ENCODE assay signal across 13 mouse cellular contexts in genomic region chr10:80020191-80020590, GRCm38 (mm10). TPM values are rescaled to one million over a fixed set of nuclear protein-coding genes. Genes with fewer than 3 reads are reported as not detected.
DNase-seq lines count a peak whose midpoint lies in the region; ATAC-seq and TF ChIP-seq lines count a peak whose summit lies in the region.
"Had no signal": no experiment of that assay in that cellular context is flagged by ENCODE, and none has a peak within 500 bp of the region (broad histone marks: within the 10 kb centered on the region; RNA-seq: fewer than 3 reads in every experiment).

No protein-coding gene starts in this region.

- no peak for ATAC-seq in heart, embryonic 15.5 days (replicated peaks; ENCODE audit: insufficient number of reproducible peaks, insufficient read depth, low FRiP score, low read depth)
- no peak for ATAC-seq in midbrain, postnatal 0 days (ENCODE audit: low FRiP score)
- ATAC-seq in embryonic facial prominence, embryonic 15.5 days (ENCODE audit: insufficient number of reproducible peaks, low FRiP score, low TSS enrichment, low read depth) = no peak
- no peak for ATAC-seq in liver, embryonic 13.5 days (ENCODE audit: low read depth)

- H3K4me3 ChIP-seq in heart, embryonic 15.5 days = peak overlapping the region; percentile 37
- peak overlapping the region; percentile 49 for H3K4me3 ChIP-seq in midbrain, embryonic 10.5 days
- H3K4me3 ChIP-seq in midbrain, postnatal 0 days (ENCODE audit: low read depth, low read length) = no peak overlapping the region
- no peak overlapping the region for H3K4me3 ChIP-seq in embryonic facial prominence, embryonic 15.5 days (replicated peaks)
- no peak overlapping the region for H3K4me3 ChIP-seq in liver, embryonic 13.5 days (replicated peaks)

- H3K27me3 ChIP-seq in heart, embryonic 15.5 days = peaks cover 14% of the 10 kb centered on the region
- peaks cover 57% of the 10 kb centered on the region for H3K27me3 ChIP-seq in midbrain, embryonic 10.5 days (ENCODE audit: low read depth, poor library complexity, severe bottlenecking)
- peaks cover 6% of the 10 kb centered on the region for H3K27me3 ChIP-seq in midbrain, postnatal 0 days (ENCODE audit: insufficient read depth, low read length)
- peaks cover 16% of the 10 kb centered on the region for H3K27me3 ChIP-seq in embryonic facial prominence, embryonic 15.5 days
- no peaks in the 10 kb centered on the region for H3K27me3 ChIP-seq in liver, embryonic 13.5 days

- no peaks in the 10 kb centered on the region for H3K9me3 ChIP-seq in heart, embryonic 15.5 days (replicated peaks)
- H3K9me3 ChIP-seq in midbrain, embryonic 10.5 days (replicated peaks) = no peaks in the 10 kb centered on the region
- no peaks in the 10 kb centered on the region for H3K9me3 ChIP-seq in midbrain, postnatal 0 days (ENCODE audit: low read length)
- H3K9me3 ChIP-seq in embryonic facial prominence, embryonic 15.5 days (replicated peaks) = no peaks in the 10 kb centered on the region
- H3K9me3 ChIP-seq in liver, embryonic 13.5 days (replicated peaks) = no peaks in the 10 kb centered on the region
- H3K9me3 ChIP-seq: G1E had no signal

- no peak for DNase-seq in heart, postnatal 4 days
- DNase-seq in midbrain, embryonic 10.5 days (ENCODE audit: low spot score) = no peak
- DNase-seq in midbrain, postnatal 0 days (ENCODE audit: low spot score) = no peak
- DNase-seq in liver, embryonic 13.5 days = no peak
- DNase-seq in ovary, postnatal 36 days (ENCODE audit: low spot score) = no peak
- DNase-seq in right cerebral cortex, postnatal 14 days = no peak
- DNase-seq: adrenal gland, adult 8-10 months; cerebellum, adult 9-11 months; kidney, postnatal 14 days; right cerebral cortex, postnatal 4 days had no signal

- 40% methylated on average over 11 of the region's 11 CpGs for WGBS in heart, embryonic 15.5 days
- 20% methylated on average over 11 of the region's 11 CpGs for WGBS in midbrain, embryonic 10.5 days
- WGBS in midbrain, postnatal 0 days = 29% methylated on average over 11 of the region's 11 CpGs
- 27% methylated on average over 11 of the region's 11 CpGs for WGBS in embryonic facial prominence, embryonic 15.5 days
- 77% methylated on average over 11 of the region's 11 CpGs for WGBS in liver, embryonic 13.5 days (ENCODE audit: insufficient replicate concordance)

- H3K36me3 ChIP-seq in heart, embryonic 15.5 days = no peaks in the 10 kb centered on the region
- H3K36me3 ChIP-seq in midbrain, embryonic 10.5 days = peaks cover 7% of the 10 kb centered on the region
- no peaks in the 10 kb centered on the region for H3K36me3 ChIP-seq in midbrain, postnatal 0 days (ENCODE audit: insufficient read depth, low read length)
- H3K36me3 ChIP-seq in embryonic facial prominence, embryonic 15.5 days = no peaks in the 10 kb centered on the region
- peaks cover 48% of the 10 kb centered on the region for H3K36me3 ChIP-seq in liver, embryonic 13.5 days

- H3K27ac ChIP-seq in heart, embryonic 15.5 days = peak overlapping the region; percentile 70
- peak overlapping the region; percentile 85; the same call in 1 of the 2 replicates for H3K27ac ChIP-seq in midbrain, embryonic 10.5 days (replicated peaks)
- no peak overlapping the region for H3K27ac ChIP-seq in midbrain, postnatal 0 days (ENCODE audit: low read depth, low read length)
- no peak overlapping the region for H3K27ac ChIP-seq in embryonic facial prominence, embryonic 15.5 days (replicated peaks)
- H3K27ac ChIP-seq in liver, embryonic 13.5 days = no peak overlapping the region; the same call in 1 of the 2 replicates

- 0 out of 2 replicates have a peak overlapping the region, but pooled peaks have one; percentile 14 for H3K9ac ChIP-seq in heart, embryonic 15.5 days
- no peak overlapping the region for H3K9ac ChIP-seq in midbrain, postnatal 0 days (replicated peaks; ENCODE audit: low read length, poor library complexity, severe bottlenecking)
- no peak overlapping the region for H3K9ac ChIP-seq in embryonic facial prominence, embryonic 15.5 days
- H3K9ac ChIP-seq in liver, embryonic 13.5 days = peak overlapping the region; percentile 67; the same call in 1 of the 2 replicates

- H3K4me1 ChIP-seq in heart, embryonic 15.5 days (replicated peaks) = peaks cover 30% of the 10 kb centered on the region
- peaks cover 34% of the 10 kb centered on the region for H3K4me1 ChIP-seq in midbrain, embryonic 10.5 days
- H3K4me1 ChIP-seq in midbrain, postnatal 0 days (ENCODE audit: insufficient read depth, low read length) = no peaks in the 10 kb centered on the region
- H3K4me1 ChIP-seq in embryonic facial prominence, embryonic 15.5 days = peaks cover 28% of the 10 kb centered on the region
- peaks cover 71% of the 10 kb centered on the region for H3K4me1 ChIP-seq in liver, embryonic 13.5 days (replicated peaks)

- no peak for TF ChIP-seq CTCF in midbrain, postnatal 0 days (IDR thresholded peaks at IDR 0.05)

- H3K4me2 ChIP-seq in heart, embryonic 15.5 days = peak overlapping the region; percentile 57
- no peak overlapping the region for H3K4me2 ChIP-seq in midbrain, postnatal 0 days (ENCODE audit: low read depth, low read length, poor library complexity, severe bottlenecking)
- 0 out of 2 replicates have a peak overlapping the region, but pooled peaks have one; percentile 15 for H3K4me2 ChIP-seq in embryonic facial prominence, embryonic 15.5 days (replicated peaks)
- H3K4me2 ChIP-seq in liver, embryonic 13.5 days = peak overlapping the region; percentile 66; the same call in 1 of the 2 replicates

RNA-seq across cellular contexts. Expression of gene Arhgap45, which starts 3.7 kb away (rescaled TPM):
- 4.7 and 14.4 TPM in 2 replicates for polyA plus RNA-seq in heart, embryonic 15.5 days (2015; fragmentation: Nextera tagmentation; extraction: Ambion mirVana)
- 1 to 10 TPM; 4.0 to 4.1 TPM for total RNA-seq in heart, postnatal 4 days (2021)
- 7.9 and 8.0 TPM in 2 replicates for polyA plus RNA-seq in midbrain, embryonic 10.5 days (2016; fragmentation: Nextera tagmentation; extraction: Ambion mirVana)
- 1.7 and 2.4 TPM in 2 replicates for total RNA-seq in midbrain, postnatal 0 days (2014; rRNA removed)
- polyA plus RNA-seq in midbrain, postnatal 0 days (2015; fragmentation: Nextera tagmentation; extraction: Ambion mirVana) = 1.2 and 1.6 TPM in 2 replicates
- polyA plus RNA-seq in embryonic facial prominence, embryonic 15.5 days (2015; fragmentation: Nextera tagmentation; extraction: Ambion mirVana) = 5.1 and 6.2 TPM in 2 replicates
- 14.3 and 14.9 TPM in 2 replicates for polyA plus RNA-seq in liver, embryonic 13.5 days (2015; fragmentation: Nextera tagmentation; extraction: Ambion mirVana)

RNA-seq across cellular contexts. Expression of gene Polr2e, which starts 19.4 kb away (rescaled TPM):
- polyA plus RNA-seq in heart, embryonic 15.5 days (2015; fragmentation: Nextera tagmentation; extraction: Ambion mirVana) = 115 and 136 TPM in 2 replicates
- 10 to 100 TPM; 66.6 to 70.7 TPM for total RNA-seq in heart, postnatal 4 days (2021)
- polyA plus RNA-seq in midbrain, embryonic 10.5 days (2016; fragmentation: Nextera tagmentation; extraction: Ambion mirVana) = 233 and 276 TPM in 2 replicates
- total RNA-seq in midbrain, postnatal 0 days (2014; rRNA removed) = 66.4 and 76.0 TPM in 2 replicates
- polyA plus RNA-seq in midbrain, postnatal 0 days (2015; fragmentation: Nextera tagmentation; extraction: Ambion mirVana) = 126 and 135 TPM in 2 replicates
- polyA plus RNA-seq in embryonic facial prominence, embryonic 15.5 days (2015; fragmentation: Nextera tagmentation; extraction: Ambion mirVana) = 218 and 221 TPM in 2 replicates
- 120 and 122 TPM in 2 replicates for polyA plus RNA-seq in liver, embryonic 13.5 days (2015; fragmentation: Nextera tagmentation; extraction: Ambion mirVana)

RNA-seq across cellular contexts. Expression of gene Abca7, which starts 23.9 kb away (rescaled TPM):
- 2.1 and 3.9 TPM in 2 replicates for polyA plus RNA-seq in heart, embryonic 15.5 days (2015; fragmentation: Nextera tagmentation; extraction: Ambion mirVana)
- total RNA-seq in heart, postnatal 4 days (2021) = 1 to 10 TPM; 6.9 to 8.1 TPM
- 3.2 and 4.8 TPM in 2 replicates for polyA plus RNA-seq in midbrain, embryonic 10.5 days (2016; fragmentation: Nextera tagmentation; extraction: Ambion mirVana)
- 9.3 TPM in 2 replicates for total RNA-seq in midbrain, postnatal 0 days (2014; rRNA removed)
- 1.7 and 1.9 TPM in 2 replicates for polyA plus RNA-seq in midbrain, postnatal 0 days (2015; fragmentation: Nextera tagmentation; extraction: Ambion mirVana)
- 3.7 and 4.0 TPM in 2 replicates for polyA plus RNA-seq in embryonic facial prominence, embryonic 15.5 days (2015; fragmentation: Nextera tagmentation; extraction: Ambion mirVana)
- polyA plus RNA-seq in liver, embryonic 13.5 days (2015; fragmentation: Nextera tagmentation; extraction: Ambion mirVana) = 6.3 and 7.4 TPM in 2 replicates

RNA-seq across cellular contexts. Expression of gene Gpx4, which starts 26.8 kb away (rescaled TPM):
- polyA plus RNA-seq in heart, embryonic 15.5 days (2015; fragmentation: Nextera tagmentation; extraction: Ambion mirVana) = 628 and 658 TPM in 2 replicates
- total RNA-seq in heart, postnatal 4 days (2021) = 100 to 1,000 TPM; 450 to 489 TPM
- 702 and 747 TPM in 2 replicates for polyA plus RNA-seq in midbrain, embryonic 10.5 days (2016; fragmentation: Nextera tagmentation; extraction: Ambion mirVana)
- 350 TPM in 2 replicates for total RNA-seq in midbrain, postnatal 0 days (2014; rRNA removed)
- polyA plus RNA-seq in midbrain, postnatal 0 days (2015; fragmentation: Nextera tagmentation; extraction: Ambion mirVana) = 635 and 741 TPM in 2 replicates
- 503 and 528 TPM in 2 replicates for polyA plus RNA-seq in embryonic facial prominence, embryonic 15.5 days (2015; fragmentation: Nextera tagmentation; extraction: Ambion mirVana)
- 677 TPM in 2 replicates for polyA plus RNA-seq in liver, embryonic 13.5 days (2015; fragmentation: Nextera tagmentation; extraction: Ambion mirVana)

RNA-seq across cellular contexts. Expression of gene Cnn2, which starts 31.8 kb away (rescaled TPM):
- polyA plus RNA-seq in heart, embryonic 15.5 days (2015; fragmentation: Nextera tagmentation; extraction: Ambion mirVana) = 208 and 243 TPM in 2 replicates
- total RNA-seq in heart, postnatal 4 days (2021) = 100 to 1,000 TPM; 109 to 113 TPM
- polyA plus RNA-seq in midbrain, embryonic 10.5 days (2016; fragmentation: Nextera tagmentation; extraction: Ambion mirVana) = 198 and 199 TPM in 2 replicates
- total RNA-seq in midbrain, postnatal 0 days (2014; rRNA removed) = 14.8 and 19.5 TPM in 2 replicates
- polyA plus RNA-seq in midbrain, postnatal 0 days (2015; fragmentation: Nextera tagmentation; extraction: Ambion mirVana) = 12.6 and 12.8 TPM in 2 replicates
- polyA plus RNA-seq in embryonic facial prominence, embryonic 15.5 days (2015; fragmentation: Nextera tagmentation; extraction: Ambion mirVana) = 288 and 296 TPM in 2 replicates
- 45.8 and 49.6 TPM in 2 replicates for polyA plus RNA-seq in liver, embryonic 13.5 days (2015; fragmentation: Nextera tagmentation; extraction: Ambion mirVana)

Comparison
In these comparisons a context has a peak if more than half of its experiments do, and no peak if none do; other contexts are left out.
1. H3K27ac ChIP-seq: peak in heart, embryonic 15.5 days (single experiment) and midbrain, embryonic 10.5 days (single experiment); none in midbrain, postnatal 0 days (single experiment), embryonic facial prominence, embryonic 15.5 days (single experiment) and liver, embryonic 13.5 days (single experiment).
2. H3K4me3 ChIP-seq: peak in heart, embryonic 15.5 days (single experiment) and midbrain, embryonic 10.5 days (single experiment); none in midbrain, postnatal 0 days (single experiment), embryonic facial prominence, embryonic 15.5 days (single experiment) and liver, embryonic 13.5 days (single experiment).
3. H3K9ac ChIP-seq: peak in heart, embryonic 15.5 days (single experiment) and liver, embryonic 13.5 days (single experiment); none in midbrain, postnatal 0 days (single experiment) and embryonic facial prominence, embryonic 15.5 days (single experiment).